Mouse (Mus musculus) naive thymus-derived CD4-positive, alpha-beta T cell, adult 2 months (primary cell): Measurements from ENCODE around the gene Yipf2.
A peak's percentile ranks its signal among the peaks of the same experiment; 100 is the strongest.
"Not testable (repeated sequence)": the region's sequence is repeated elsewhere in the genome, so short reads cannot be mapped to it uniquely, and the experiment has no call there.

ENCODE experiments used
- DNase-seq: peaks from one replicate; pipeline ENCODE4 v3.0.0-alpha.2; 2011; ENCODE audit warnings: low read depth

Yipf2 gene

GRCm38 (mm10) chr9:21598198-21598597 is 5.6 kb upstream of the Yipf2 start:
- peak; percentile 75 for DNase-seq

DNA sequence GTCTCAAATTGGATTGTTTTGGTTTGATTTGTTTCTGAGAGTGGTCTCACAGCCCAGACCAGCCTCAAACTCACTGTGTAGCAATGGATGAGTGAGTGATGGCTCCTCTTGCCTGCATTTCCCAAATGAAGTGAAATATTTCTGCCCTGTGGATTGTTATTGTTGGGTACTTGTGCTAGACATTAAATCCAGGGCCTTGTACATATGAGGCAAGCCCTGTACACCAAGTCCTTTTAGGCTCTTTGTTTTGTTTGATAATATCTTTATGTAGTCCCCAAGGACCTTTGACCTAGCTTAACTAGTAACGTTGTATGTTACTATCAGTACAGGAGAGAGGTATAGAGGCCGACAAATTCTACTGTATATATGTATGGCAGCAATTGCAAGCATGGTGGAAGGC is 2.2 kb upstream of the Yipf2 start:
- DNase-seq: no peak

- not testable (repeated sequence) for DNase-seq
These were observed 1.7 kb upstream of the Yipf2 start for GRCm38 (mm10) chr9:21594350-21594749.

GRCm38 (mm10) chr9:21593122-21593721 is 594 bp upstream of the Yipf2 start:
- no peak for DNase-seq

DNA sequence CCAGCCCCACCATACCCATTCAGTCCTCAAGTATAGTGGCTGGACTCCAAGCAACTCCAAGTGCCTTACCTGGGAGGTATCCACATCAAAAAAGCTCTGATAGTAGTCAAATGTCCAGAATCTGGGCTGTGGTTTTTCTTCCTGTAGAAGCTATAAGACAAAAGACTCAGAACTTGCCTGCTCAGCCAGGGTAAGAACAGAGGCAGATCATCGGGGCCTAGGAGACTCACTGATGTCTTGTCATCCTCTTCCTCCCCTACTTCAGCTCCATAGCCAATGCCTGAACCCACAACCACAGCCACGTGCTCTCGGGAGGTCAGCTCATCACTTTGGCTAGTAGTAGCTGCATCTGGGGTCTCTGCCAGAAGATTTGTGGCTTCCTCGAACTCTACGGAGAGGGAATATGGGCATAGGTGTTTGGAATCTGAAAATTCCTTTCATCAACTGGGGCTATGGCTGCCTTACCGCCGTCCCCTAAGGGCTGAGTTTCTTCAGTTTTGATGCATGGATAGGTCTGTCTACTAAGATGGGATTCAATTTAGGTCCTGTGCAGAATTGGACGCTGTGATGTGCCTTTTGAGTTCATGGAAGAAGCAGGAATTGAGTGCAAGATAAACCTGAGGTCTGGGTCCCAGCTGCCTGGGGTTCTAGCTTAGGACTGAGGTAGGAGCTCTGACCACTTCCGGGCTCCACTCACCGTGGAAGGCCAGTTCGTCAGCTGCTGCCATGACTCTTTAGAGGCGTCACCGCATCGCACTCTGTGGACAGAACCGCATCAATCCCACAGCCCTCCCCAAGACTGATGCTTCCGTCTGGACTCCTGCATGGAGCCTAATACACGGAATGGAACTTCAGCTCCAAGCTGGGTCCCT is 561 bp downstream of the Yipf2 start:
- DNase-seq: no peak

DNA sequence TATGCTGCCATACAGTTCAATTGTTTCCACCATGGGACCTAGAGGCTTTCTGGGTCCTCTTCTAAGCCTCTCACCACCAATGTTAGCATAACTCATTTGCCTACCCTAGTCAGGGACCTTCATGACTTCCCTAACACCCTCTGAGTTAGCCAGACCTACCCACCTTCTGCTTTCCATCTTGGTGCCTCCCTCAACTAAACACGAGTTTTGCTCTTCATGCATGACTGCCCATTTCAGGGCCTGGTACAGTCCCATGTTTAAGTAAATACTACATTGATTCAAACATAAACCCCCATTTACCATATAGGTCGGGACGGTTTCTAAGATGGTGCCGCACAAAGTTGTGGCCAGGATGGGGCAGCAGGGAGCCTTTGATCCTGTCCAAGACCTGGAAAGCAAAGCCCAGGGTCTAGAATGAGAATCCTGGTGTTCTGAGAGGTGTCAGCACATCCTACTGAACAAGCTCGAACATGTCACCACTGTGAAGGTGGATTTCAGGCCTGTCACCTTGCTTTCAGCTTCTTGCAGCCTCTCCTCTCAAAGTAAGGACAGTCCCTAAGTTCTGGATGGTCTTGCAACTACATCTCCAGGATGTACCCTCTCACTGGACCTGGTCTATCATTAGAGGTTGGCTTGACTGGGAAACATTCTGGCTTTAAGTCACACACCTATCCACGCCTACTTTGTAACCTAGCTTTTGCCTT is 1.3 kb downstream of the Yipf2 start:
- DNase-seq: no peak

DNA sequence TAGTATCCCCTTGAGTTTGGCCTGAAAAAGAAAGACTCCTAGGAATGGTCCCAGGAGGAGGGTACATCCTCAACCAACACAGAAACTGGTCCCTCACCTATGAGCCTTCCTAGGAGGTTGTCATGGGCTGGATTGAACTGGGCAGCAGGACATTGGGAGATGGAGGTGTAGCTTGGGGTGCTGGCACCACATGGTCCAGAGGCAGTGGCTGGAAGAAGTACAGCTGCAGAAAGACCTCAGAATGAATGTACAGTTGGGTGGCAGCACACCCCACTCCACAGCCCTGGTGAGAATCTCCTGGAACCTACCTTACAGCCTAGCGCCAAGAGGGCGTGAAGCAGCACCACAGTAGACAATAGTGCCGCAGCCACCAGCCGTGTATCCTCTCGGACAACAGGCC is 3.1 kb downstream of the Yipf2 start:
- DNase-seq: no peak

GRCm38 (mm10) chr9:21588350-21588749 is 4.3 kb downstream of the Yipf2 start:
- no peak for DNase-seq

- DNase-seq: no peak
These were observed 4.8 kb downstream of the Yipf2 start for GRCm38 (mm10) chr9:21587678-21588349.

GRCm38 (mm10) chr9:21585401-21585800 is 7.2 kb downstream of the Yipf2 start:
- DNase-seq: no peak

DNA sequence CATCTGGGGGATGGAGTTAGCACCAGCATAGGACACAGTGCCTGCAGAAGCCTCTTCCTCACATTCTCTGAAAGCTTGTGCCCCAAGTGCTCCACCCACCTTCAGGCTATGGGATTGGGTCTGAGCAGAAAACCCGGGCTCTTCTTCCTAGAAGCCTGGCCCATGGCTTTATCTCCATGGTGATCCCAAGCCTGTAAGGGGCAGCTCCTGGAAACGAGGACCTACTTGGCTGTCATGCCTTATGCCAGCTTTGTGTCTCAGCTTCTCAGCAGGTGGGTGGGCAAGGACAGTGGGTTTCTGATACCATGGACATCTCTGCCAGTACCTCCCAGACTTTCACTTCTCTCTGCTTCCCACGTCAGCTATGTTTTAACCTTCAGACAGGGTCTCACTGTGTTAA is 14.4 kb downstream of the Yipf2 start:
- no peak for DNase-seq

DNA sequence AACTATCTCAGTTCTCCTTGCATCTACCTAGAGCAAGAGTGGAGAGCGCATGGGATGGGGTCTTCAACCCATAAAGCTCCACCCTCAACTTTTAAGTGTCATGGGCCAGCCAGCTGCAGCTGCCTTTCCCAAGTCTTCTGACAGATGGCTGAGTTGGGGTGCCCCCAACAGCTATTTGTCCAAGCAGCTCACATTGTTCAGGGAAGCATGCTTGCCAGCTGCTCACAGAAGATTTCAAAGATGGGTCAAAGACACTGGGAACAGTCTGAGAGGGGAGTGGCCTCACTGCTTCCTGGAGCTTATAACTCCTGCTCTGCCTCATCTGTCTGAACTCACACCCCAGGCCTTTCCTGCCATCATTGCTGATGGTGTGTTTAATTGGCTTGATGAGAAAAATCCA is 16.3 kb downstream of the Yipf2 start:
- no peak for DNase-seq

DNA sequence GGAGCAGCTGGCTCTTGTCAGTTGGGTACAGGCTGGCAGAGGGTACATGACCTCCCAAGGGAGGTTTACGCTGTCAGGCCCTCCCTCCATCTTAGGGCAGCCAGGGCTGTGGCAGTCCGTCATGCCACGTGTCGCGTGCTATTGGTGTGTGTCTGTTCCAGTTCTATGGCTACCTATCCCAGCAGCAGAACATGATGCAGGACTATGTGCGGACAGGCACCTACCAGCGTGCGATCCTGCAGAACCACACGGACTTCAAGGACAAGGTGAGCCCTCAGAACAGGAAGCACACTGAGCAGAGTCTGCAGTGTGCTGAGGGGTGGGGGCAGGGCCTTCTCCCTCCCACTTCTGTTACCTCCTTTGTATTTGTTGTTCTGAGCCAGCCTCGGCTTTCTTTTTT is 17.4 kb downstream of the Yipf2 start:
- no peak for DNase-seq

- no peak for DNase-seq
These were observed 18.4 kb downstream of the Yipf2 start for GRCm38 (mm10) chr9:21574012-21574801.

GRCm38 (mm10) chr9:21568657-21569255 is 23.9 kb downstream of the Yipf2 start:
- DNase-seq: no peak

GRCm38 (mm10) chr9:21567051-21567450 is 25.6 kb downstream of the Yipf2 start:
- DNase-seq: no peak

DNA sequence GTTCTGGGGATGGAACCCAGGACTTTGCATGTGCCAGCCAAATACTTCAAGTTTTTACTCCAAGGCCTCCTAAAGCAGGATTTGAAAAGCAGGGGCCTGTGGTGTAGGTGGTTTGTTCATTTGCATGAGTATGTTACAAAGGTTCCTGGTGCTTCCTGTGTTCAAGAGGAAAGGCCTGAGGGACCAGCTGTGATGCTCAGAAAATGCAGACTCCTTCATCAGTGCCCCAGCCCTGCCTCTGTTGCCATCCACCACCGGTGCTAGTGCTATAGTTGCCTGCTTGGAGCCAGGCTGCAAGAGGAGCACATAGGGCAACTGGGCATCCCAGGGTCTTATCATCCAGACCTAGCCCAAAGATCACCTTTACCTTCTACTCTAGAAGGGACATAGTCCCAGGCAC is 26.1 kb downstream of the Yipf2 start:
- no peak for DNase-seq

DNA sequence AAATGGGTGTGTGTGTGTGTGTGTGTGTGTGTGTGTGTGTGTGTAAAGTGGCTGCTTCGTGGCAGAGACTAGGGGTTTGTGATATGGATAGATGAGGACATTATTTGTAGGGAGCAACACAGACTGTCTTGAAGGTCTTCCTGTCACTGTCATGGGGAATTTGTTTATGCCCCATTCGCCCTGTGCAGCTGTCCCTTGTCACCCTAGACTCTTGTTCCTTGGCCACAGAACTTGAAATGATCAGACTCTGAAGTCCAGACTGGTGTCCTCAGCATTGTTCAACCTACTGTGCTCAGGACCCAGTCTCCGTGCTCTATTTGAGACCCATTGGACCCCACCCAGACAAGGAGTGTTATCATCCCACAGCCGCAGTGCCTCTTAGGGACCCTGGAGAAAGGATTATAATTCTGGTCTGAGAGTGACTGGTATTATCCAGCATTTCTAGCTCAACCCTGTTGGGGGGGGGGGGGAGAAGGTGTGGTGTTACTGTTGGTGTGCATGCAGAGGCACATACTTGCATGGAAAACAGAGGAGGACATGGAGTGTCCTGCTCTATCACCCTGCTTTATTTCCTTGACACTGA is 27.5 kb downstream of the Yipf2 start:
- DNase-seq: no peak

GRCm38 (mm10) chr9:21564420-21564819 is 28.2 kb downstream of the Yipf2 start:
- no peak for DNase-seq

DNA sequence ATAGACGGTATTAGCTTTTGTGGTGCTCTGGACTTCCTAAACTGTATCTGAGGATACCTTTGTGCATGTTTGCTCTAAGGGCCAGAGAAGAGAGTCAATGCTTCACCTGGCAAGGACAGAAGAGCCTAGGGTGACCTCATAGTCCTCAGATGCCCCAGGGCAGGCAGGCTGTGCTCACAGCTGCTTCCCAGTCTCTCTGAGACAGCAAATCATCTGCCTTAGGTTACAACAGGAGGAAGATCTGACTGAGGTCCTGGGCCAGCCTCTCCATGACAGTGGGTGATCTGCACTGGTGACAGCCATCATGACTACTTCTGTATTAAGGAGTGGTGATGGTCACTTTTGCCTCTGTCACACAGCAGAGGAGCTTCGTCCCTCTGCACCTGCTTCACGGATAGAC is 33.5 kb downstream of the Yipf2 start:
- DNase-seq: no peak

DNA sequence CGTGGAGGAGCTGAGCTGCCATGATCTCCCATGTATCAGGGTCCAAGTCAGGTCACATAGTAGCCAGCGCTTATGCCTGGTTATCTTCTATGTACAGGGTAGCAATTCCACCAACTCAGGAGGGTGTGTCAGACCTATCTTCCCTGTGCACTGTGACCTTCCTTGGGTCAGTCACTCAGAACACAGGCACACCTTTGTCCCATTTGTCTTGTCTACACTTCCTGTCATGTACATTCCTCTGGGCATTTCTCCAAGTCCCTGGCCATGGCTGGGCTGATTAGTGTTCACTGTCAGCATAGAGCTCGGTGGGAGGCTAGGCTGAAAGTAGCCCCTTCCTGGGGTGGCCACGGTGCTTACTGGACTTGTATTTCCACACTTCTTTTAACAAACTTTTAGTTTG is 34.3 kb downstream of the Yipf2 start:
- no peak for DNase-seq
